In genomic region chr12:44839594-44840373, GRCm38 (mm10) we compare ENCODE assay signal across 12 mouse cellular contexts.
DNase-seq lines count a peak whose midpoint lies in the region; ATAC-seq lines count a peak whose summit lies in the region.
"Had no signal": no experiment of that assay in that cellular context is flagged by ENCODE, and none has a peak within 500 bp of the region (broad histone marks: within the 10 kb centered on the region; RNA-seq: fewer than 3 reads in every experiment).

No protein-coding gene starts in this region.

- H3K9me3 ChIP-seq in kidney, embryonic 14.5 days (ENCODE audit: control insufficient read depth, low read length): no peaks in the 10 kb centered on the region
- no peaks in the 10 kb centered on the region for H3K9me3 ChIP-seq in forebrain, embryonic 12.5 days
- no peaks in the 10 kb centered on the region for H3K9me3 ChIP-seq in neural tube, embryonic 11.5 days (ENCODE audit: control insufficient read depth, low read length)
- H3K9me3 ChIP-seq: heart, embryonic 15.5 days; lung, embryonic 15.5 days; stomach, embryonic 15.5 days had no signal

- H3K36me3 ChIP-seq in kidney, embryonic 14.5 days (ENCODE audit: control insufficient read depth, insufficient read depth, low read length): no peaks in the 10 kb centered on the region
- no peaks in the 10 kb centered on the region for H3K36me3 ChIP-seq in forebrain, embryonic 12.5 days (replicated peaks)
- H3K36me3 ChIP-seq in neural tube, embryonic 11.5 days (ENCODE audit: control insufficient read depth, insufficient read depth, low read length): no peaks in the 10 kb centered on the region
- H3K36me3 ChIP-seq: heart, embryonic 15.5 days; lung, embryonic 15.5 days; stomach, embryonic 15.5 days had no signal

- WGBS in kidney, embryonic 14.5 days: 13% methylated on average over 7 of the region's 7 CpGs
- 29% methylated on average over 7 of the region's 7 CpGs for WGBS in forebrain, embryonic 12.5 days
- WGBS in neural tube, embryonic 11.5 days: 7% methylated on average over 7 of the region's 7 CpGs

- no peak overlapping the region for H3K4me2 ChIP-seq in kidney, embryonic 14.5 days (replicated peaks; ENCODE audit: low read depth, low read length)
- H3K4me2 ChIP-seq in forebrain, embryonic 12.5 days: peak overlapping the region; percentile 31
- H3K4me2 ChIP-seq in neural tube, embryonic 11.5 days (ENCODE audit: low read depth): peak overlapping the region; percentile 16; the same call in 1 of the 2 replicates
- H3K4me2 ChIP-seq: heart, embryonic 15.5 days; lung, embryonic 15.5 days; stomach, embryonic 15.5 days had no signal

- ATAC-seq in kidney, embryonic 14.5 days (ENCODE audit: low FRiP score, low TSS enrichment): peak; percentile 39; the same call in 1 of the 2 replicates
- ATAC-seq in forebrain, embryonic 12.5 days (ENCODE audit: low FRiP score): peak; percentile 89
- peak; percentile 89 for ATAC-seq in neural tube, embryonic 11.5 days (ENCODE audit: insufficient read depth, low FRiP score, low TSS enrichment)

- H3K9ac ChIP-seq in kidney, embryonic 14.5 days (ENCODE audit: low read depth, low read length): no peak overlapping the region
- H3K9ac ChIP-seq in forebrain, embryonic 12.5 days: no peak overlapping the region
- H3K9ac ChIP-seq in neural tube, embryonic 11.5 days (ENCODE audit: low read length): no peak overlapping the region
- H3K9ac ChIP-seq: heart, embryonic 15.5 days; lung, embryonic 15.5 days; stomach, embryonic 15.5 days had no signal

- peak overlapping the region; percentile 11; the same call in 1 of the 2 replicates for H3K27ac ChIP-seq in kidney, embryonic 14.5 days (ENCODE audit: low read depth, low read length)
- H3K27ac ChIP-seq in forebrain, embryonic 12.5 days: peak overlapping the region; percentile 43
- H3K27ac ChIP-seq in neural tube, embryonic 11.5 days (ENCODE audit: low read depth, low read length): 0 out of 2 replicates have a peak overlapping the region, but pooled peaks have one; percentile 20
- H3K27ac ChIP-seq: heart, embryonic 15.5 days; layer of hippocampus, adult 2 months; lung, embryonic 15.5 days; stomach, embryonic 15.5 days had no signal

- H3K27me3 ChIP-seq in kidney, embryonic 14.5 days (ENCODE audit: control insufficient read depth, insufficient read depth, low read length): no peaks in the 10 kb centered on the region
- H3K27me3 ChIP-seq in forebrain, embryonic 12.5 days: no peaks in the 10 kb centered on the region
- H3K27me3 ChIP-seq in neural tube, embryonic 11.5 days (ENCODE audit: control insufficient read depth, insufficient read depth, low read length): no peaks in the 10 kb centered on the region
- H3K27me3 ChIP-seq: heart, embryonic 15.5 days; lung, embryonic 15.5 days; stomach, embryonic 15.5 days had no signal

- H3K4me1 ChIP-seq in kidney, embryonic 14.5 days (ENCODE audit: control insufficient read depth, insufficient read depth, low read length): 0 out of 2 replicates have a peak, but pooled peaks cover 3% of the 10 kb centered on the region
- H3K4me1 ChIP-seq in forebrain, embryonic 12.5 days: peaks cover 11% of the 10 kb centered on the region
- H3K4me1 ChIP-seq in neural tube, embryonic 11.5 days (ENCODE audit: control insufficient read depth, insufficient read depth, low read length): peaks cover 6% of the 10 kb centered on the region
- H3K4me1 ChIP-seq: heart, embryonic 15.5 days; lung, embryonic 15.5 days; stomach, embryonic 15.5 days had no signal

- H3K4me3 ChIP-seq in kidney, embryonic 14.5 days (ENCODE audit: low read length): no peak overlapping the region
- H3K4me3 ChIP-seq in forebrain, embryonic 12.5 days (replicated peaks): no peak overlapping the region
- no peak overlapping the region for H3K4me3 ChIP-seq in neural tube, embryonic 11.5 days (ENCODE audit: low read depth, low read length)
- H3K4me3 ChIP-seq: heart, embryonic 15.5 days; layer of hippocampus, adult 2 months; lung, embryonic 15.5 days; stomach, embryonic 15.5 days had no signal

- DNase-seq in kidney, adult 8-10 months: no peak
- DNase-seq in layer of hippocampus, postnatal 14 days (ENCODE audit: low spot score in 2 of 2): peak; percentile 12 to 55
- DNase-seq in neural tube, embryonic 11.5 days (ENCODE audit: low spot score): peak; percentile 70
- DNase-seq in urinary bladder, adult 18-20 months (ENCODE audit: low spot score in 2 of 2): no peak
- no peak for DNase-seq in urinary bladder, postnatal 14 days (ENCODE audit: low spot score)
- DNase-seq in adrenal gland, postnatal 4 days (ENCODE audit: low spot score in 2 of 2): no peak

Comparison
In these comparisons a context has a peak if more than half of its experiments do, and no peak if none do; other contexts are left out.
1. ATAC-seq: peak in every context shown above with its lines; median percentile 89 in forebrain, embryonic 12.5 days; 89 in neural tube, embryonic 11.5 days; 39 in kidney, embryonic 14.5 days.
2. DNase-seq: peak in layer of hippocampus, postnatal 14 days (2 of 2) and neural tube, embryonic 11.5 days (single experiment); none in kidney, adult 8-10 months (0 of 2), urinary bladder, adult 18-20 months (0 of 2), urinary bladder, postnatal 14 days (single experiment) and adrenal gland, postnatal 4 days (0 of 2).
3. Peak in every context shown above with its lines, with median percentiles within 50 percentile points of each other: H3K27ac ChIP-seq.